Mouse (Mus musculus): ENCODE measurements around the gene Banp. TPM values are rescaled to one million over a fixed set of nuclear protein-coding genes. Genes with fewer than 3 reads are reported as not detected.

Gene Banp
- polyA plus RNA-seq, 1 experiment, result 68.4 TPM

- H3K4me3 ChIP-seq (ENCODE audit: insufficient read depth, low read length), result no peak overlapping the region
- H3K4me1 ChIP-seq (ENCODE audit: control insufficient read depth, insufficient read depth, low read length), result peaks cover 4% of the 10 kb centered on the region; the same call in 1 of the 2 replicates
- no peak overlapping the region for H3K27ac ChIP-seq (ENCODE audit: insufficient read depth, low read length)
- no peak for TF ChIP-seq POLR2A (IDR thresholded peaks at IDR 0.05; ENCODE audit: extremely low read depth, insufficient read depth, low read length)
- no peak for TF ChIP-seq CTCF (IDR thresholded peaks at IDR 0.05; ENCODE audit: extremely low read depth, insufficient read depth, low read length)
Observed at GRCm38 (mm10) chr8:121990506-121991255, 41.1 kb downstream of the Banp start.

GRCm38 (mm10) chr8:121991611-121992010 lies 42.1 kb downstream of the Banp start:
- Histone ChIP-seq H3K27ac (ENCODE audit: insufficient read depth, low read length) (no peak overlapping the region), H3K4me3 (ENCODE audit: insufficient read depth, low read length) (no peak overlapping the region), H3K4me1 (ENCODE audit: control insufficient read depth, insufficient read depth, low read length) (peaks cover 4% of the 10 kb centered on the region; the same call in 1 of the 2 replicates)
- TF ChIP-seq POLR2A (IDR thresholded peaks at IDR 0.05; ENCODE audit: extremely low read depth, insufficient read depth, low read length) (no peak), CTCF (IDR thresholded peaks at IDR 0.05; ENCODE audit: extremely low read depth, insufficient read depth, low read length) (no peak)

DNA sequence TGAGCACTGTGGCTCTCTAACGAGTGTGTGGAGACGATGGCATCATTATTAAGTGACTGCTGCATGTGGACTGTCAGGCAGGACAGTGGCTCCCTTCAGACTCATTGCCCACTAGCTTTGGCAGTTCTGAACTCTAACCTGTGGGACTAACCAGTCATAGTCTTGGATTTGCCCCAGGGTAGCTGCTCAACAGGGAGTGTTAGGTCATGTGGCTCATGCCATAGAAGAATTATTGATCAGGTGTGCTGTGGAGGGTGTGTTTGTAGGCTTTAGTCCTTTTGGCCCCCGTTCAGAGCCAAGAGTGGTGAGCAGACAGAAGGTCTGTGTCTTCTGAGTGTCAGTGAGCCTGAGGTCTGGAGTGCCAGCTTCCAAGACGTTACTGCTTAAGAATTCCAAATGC lies 43.4 kb downstream of the Banp start:
- TF ChIP-seq CTCF (IDR thresholded peaks at IDR 0.05; ENCODE audit: extremely low read depth, insufficient read depth, low read length), result no peak
- no peak for TF ChIP-seq POLR2A (IDR thresholded peaks at IDR 0.05; ENCODE audit: extremely low read depth, insufficient read depth, low read length)
- Histone ChIP-seq H3K27ac (ENCODE audit: insufficient read depth, low read length) (no peak overlapping the region), H3K4me3 (ENCODE audit: insufficient read depth, low read length) (no peak overlapping the region), H3K4me1 (ENCODE audit: control insufficient read depth, insufficient read depth, low read length) (peaks cover 4% of the 10 kb centered on the region; the same call in 1 of the 2 replicates)

DNA sequence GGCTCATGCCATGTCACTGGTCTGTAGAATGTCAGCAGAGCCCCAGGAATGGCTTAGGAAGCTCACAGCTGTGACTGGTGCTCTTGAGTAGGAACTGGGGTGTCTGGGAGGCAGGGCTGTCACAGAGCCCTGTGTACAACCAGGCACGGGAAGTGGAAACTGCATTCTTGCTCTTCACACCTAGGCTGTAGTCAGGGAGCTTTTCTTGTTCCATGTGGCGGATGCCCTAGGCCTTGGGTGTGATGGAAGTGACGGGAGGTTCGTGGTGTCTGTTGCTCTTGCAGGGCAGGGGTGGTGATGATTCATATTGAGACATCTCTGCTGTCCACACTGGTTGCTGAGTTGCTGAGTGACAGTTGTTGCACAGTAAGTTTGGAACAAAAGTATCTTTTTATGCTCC lies 45.6 kb downstream of the Banp start:
- no peak overlapping the region for H3K4me3 ChIP-seq (ENCODE audit: insufficient read depth, low read length)
- no peak for TF ChIP-seq CTCF (IDR thresholded peaks at IDR 0.05; ENCODE audit: extremely low read depth, insufficient read depth, low read length)
- no peak for TF ChIP-seq POLR2A (IDR thresholded peaks at IDR 0.05; ENCODE audit: extremely low read depth, insufficient read depth, low read length)
- no peak overlapping the region for H3K27ac ChIP-seq (ENCODE audit: insufficient read depth, low read length)
- peaks cover 2% of the 10 kb centered on the region; the same call in 1 of the 2 replicates for H3K4me1 ChIP-seq (ENCODE audit: control insufficient read depth, insufficient read depth, low read length)

GRCm38 (mm10) chr8:121995895-121996294 lies 46.3 kb downstream of the Banp start:
- H3K27ac ChIP-seq (ENCODE audit: insufficient read depth, low read length), result no peak overlapping the region
- TF ChIP-seq CTCF (IDR thresholded peaks at IDR 0.05; ENCODE audit: extremely low read depth, insufficient read depth, low read length), result no peak
- TF ChIP-seq POLR2A (IDR thresholded peaks at IDR 0.05; ENCODE audit: extremely low read depth, insufficient read depth, low read length), result no peak
- 0 out of 2 replicates have a peak, but pooled peaks cover 1% of the 10 kb centered on the region for H3K4me1 ChIP-seq (ENCODE audit: control insufficient read depth, insufficient read depth, low read length)
- H3K4me3 ChIP-seq (ENCODE audit: insufficient read depth, low read length), result no peak overlapping the region

GRCm38 (mm10) chr8:121998631-121999030 lies 49.1 kb downstream of the Banp start:
- no peak overlapping the region for H3K27ac ChIP-seq (ENCODE audit: insufficient read depth, low read length)
- no peak for TF ChIP-seq CTCF (IDR thresholded peaks at IDR 0.05; ENCODE audit: extremely low read depth, insufficient read depth, low read length)
- TF ChIP-seq POLR2A (IDR thresholded peaks at IDR 0.05; ENCODE audit: extremely low read depth, insufficient read depth, low read length), result no peak
- H3K4me3 ChIP-seq (ENCODE audit: insufficient read depth, low read length), result no peak overlapping the region
- no peaks in the 10 kb centered on the region for H3K4me1 ChIP-seq (ENCODE audit: control insufficient read depth, insufficient read depth, low read length)

- no peaks in the 10 kb centered on the region for H3K4me1 ChIP-seq (ENCODE audit: control insufficient read depth, insufficient read depth, low read length)
- no peak overlapping the region for H3K4me3 ChIP-seq (ENCODE audit: insufficient read depth, low read length)
- H3K27ac ChIP-seq (ENCODE audit: insufficient read depth, low read length), result no peak overlapping the region
- TF ChIP-seq POLR2A (IDR thresholded peaks at IDR 0.05; ENCODE audit: extremely low read depth, insufficient read depth, low read length), result no peak
- no peak for TF ChIP-seq CTCF (IDR thresholded peaks at IDR 0.05; ENCODE audit: extremely low read depth, insufficient read depth, low read length)
Observed at GRCm38 (mm10) chr8:121999211-121999610, 49.7 kb downstream of the Banp start.

- H3K27ac ChIP-seq (ENCODE audit: insufficient read depth, low read length), result no peak overlapping the region
- H3K4me1 ChIP-seq (ENCODE audit: control insufficient read depth, insufficient read depth, low read length), result no peaks in the 10 kb centered on the region
- H3K4me3 ChIP-seq (ENCODE audit: insufficient read depth, low read length), result no peak overlapping the region
- TF ChIP-seq POLR2A (IDR thresholded peaks at IDR 0.05; ENCODE audit: extremely low read depth, insufficient read depth, low read length) (no peak), CTCF (IDR thresholded peaks at IDR 0.05; ENCODE audit: extremely low read depth, insufficient read depth, low read length) (no peak)
Observed at GRCm38 (mm10) chr8:122001339-122002115, 52.0 kb downstream of the Banp start.

GRCm38 (mm10) chr8:122003646-122004045 lies 54.1 kb downstream of the Banp start:
- Histone ChIP-seq H3K4me3 (ENCODE audit: insufficient read depth, low read length) (no peak overlapping the region), H3K4me1 (ENCODE audit: control insufficient read depth, insufficient read depth, low read length) (no peaks in the 10 kb centered on the region; the same call in 1 of the 2 replicates), H3K27ac (ENCODE audit: insufficient read depth, low read length) (no peak overlapping the region)
- TF ChIP-seq CTCF (IDR thresholded peaks at IDR 0.05; ENCODE audit: extremely low read depth, insufficient read depth, low read length) (no peak), POLR2A (IDR thresholded peaks at IDR 0.05; ENCODE audit: extremely low read depth, insufficient read depth, low read length) (no peak)
